Mouse (Mus musculus): ENCODE results near the gene Tacc2.

Tacc2 gene

GRCm38 (mm10) chr7:130716989-130717388, 139.8 kb downstream of the Tacc2 start:
- no peak for DNase-seq (ENCODE audit: low spot score in 2 of 2)

GRCm38 (mm10) chr7:130719931-130720598, 142.8 kb downstream of the Tacc2 start:
- no peak for DNase-seq (ENCODE audit: low spot score in 2 of 2)

- DNase-seq (ENCODE audit: low spot score in 2 of 2): no peak
These were observed 143.6 kb downstream of the Tacc2 start for GRCm38 (mm10) chr7:130720646-130721335.

GRCm38 (mm10) chr7:130726185-130726584, 148.9 kb downstream of the Tacc2 start:
- DNase-seq (ENCODE audit: low spot score in 2 of 2): no peak

GRCm38 (mm10) chr7:130726724-130727422, 149.6 kb downstream of the Tacc2 start:
- no peak for DNase-seq (ENCODE audit: low spot score in 2 of 2)

- no peak for DNase-seq (ENCODE audit: low spot score in 2 of 2)
These were observed 150.3 kb downstream of the Tacc2 start for GRCm38 (mm10) chr7:130727560-130727959.

GRCm38 (mm10) chr7:130731792-130732191, 154.6 kb downstream of the Tacc2 start:
- no peak for DNase-seq (ENCODE audit: low spot score in 2 of 2)

GRCm38 (mm10) chr7:130732908-130733307, 155.7 kb downstream of the Tacc2 start:
- no peak for DNase-seq (ENCODE audit: low spot score in 2 of 2)

- DNase-seq (ENCODE audit: low spot score in 2 of 2): no peak
These were observed 156.2 kb downstream of the Tacc2 start for GRCm38 (mm10) chr7:130733423-130733822.

- no peak for DNase-seq (ENCODE audit: low spot score in 2 of 2)
These were observed 157.1 kb downstream of the Tacc2 start for GRCm38 (mm10) chr7:130734195-130734787.

- no peak for DNase-seq (ENCODE audit: low spot score in 2 of 2)
These were observed 163.9 kb downstream of the Tacc2 start for GRCm38 (mm10) chr7:130741099-130741498.

- no peak for DNase-seq (ENCODE audit: low spot score in 2 of 2)
These were observed 166.2 kb downstream of the Tacc2 start for GRCm38 (mm10) chr7:130743239-130744025.

- DNase-seq (ENCODE audit: low spot score in 2 of 2): no peak
These were observed 171.9 kb downstream of the Tacc2 start for GRCm38 (mm10) chr7:130749165-130749564.

GRCm38 (mm10) chr7:130750752-130751490, 173.7 kb downstream of the Tacc2 start:
- DNase-seq (ENCODE audit: low spot score in 2 of 2): no peak

- DNase-seq (ENCODE audit: low spot score in 2 of 2): no peak
These were observed 174.4 kb downstream of the Tacc2 start for GRCm38 (mm10) chr7:130751678-130752077.

GRCm38 (mm10) chr7:130754790-130755189, 177.6 kb downstream of the Tacc2 start:
- no peak for DNase-seq (ENCODE audit: low spot score in 2 of 2)

- DNase-seq (ENCODE audit: low spot score in 2 of 2): no peak
These were observed 179.2 kb downstream of the Tacc2 start for GRCm38 (mm10) chr7:130756343-130756835.

- DNase-seq (ENCODE audit: low spot score in 2 of 2): no peak
These were observed 180.2 kb downstream of the Tacc2 start for GRCm38 (mm10) chr7:130757326-130757865.

- peak; percentile 27 to 31 for DNase-seq (ENCODE audit: low spot score in 2 of 2)
These were observed 185.0 kb downstream of the Tacc2 start for GRCm38 (mm10) chr7:130762071-130762897.
